Mouse (Mus musculus) MEL (cell line): ENCODE measurements around the gene Slc17a7. TPM values are rescaled to one million over a fixed set of nuclear protein-coding genes. Genes with fewer than 3 reads are reported as not detected.
A peak's percentile ranks its signal among the peaks of the same experiment; 100 is the strongest.

Experiments
- DNase-seq: peaks from one replicate; pipeline ENCODE4 v3.0.0; 2011; ENCODE audit warnings: low read depth, low spot score
- H3K27ac ChIP-seq: 2 replicates; pipeline ENCODE4 v1.5.1; 2012; ENCODE audit warnings: low read depth, mild to moderate bottlenecking, control low read depth, low read length, moderate library complexity; ENCODE audit not compliant: control insufficient read depth
- H3K27me3 ChIP-seq, 2 experiments: fragments of 150-350 bp in 1 of 2; sonication (generic) in 1 of 2; 2 replicates each; pipeline ENCODE4 v1.6.1; 2012; ENCODE audit warnings: low read length in 2 of 2, mild to moderate bottlenecking in 2 of 2, improper control_type of control experiment in 1 of 2, moderate library complexity in 1 of 2; ENCODE audit not compliant: insufficient read depth in 2 of 2, control insufficient read depth in 1 of 2
- H3K36me3 ChIP-seq, 2 experiments: 2 replicates each; pipeline ENCODE4 v1.6.1; 2012 to 2014; ENCODE audit warnings: low read length in 2 of 2, improper control_type of control experiment in 1 of 2, inconsistent platforms in 1 of 2, mild to moderate bottlenecking in 1 of 2; ENCODE audit not compliant: insufficient read depth in 2 of 2, control insufficient read depth in 1 of 2
- H3K4me1 ChIP-seq, 2 experiments: fragments of 150-350 bp in 1 of 2; sonication (generic) in 1 of 2; 2 replicates each; pipeline ENCODE4 v1.6.1; 2012; ENCODE audit warnings: low read length in 2 of 2, improper control_type of control experiment in 1 of 2, mild to moderate bottlenecking in 1 of 2; ENCODE audit not compliant: insufficient read depth in 2 of 2, control insufficient read depth in 1 of 2
- H3K4me3 ChIP-seq, 2 experiments: fragments of 150-350 bp in 1 of 2; sonication (generic) in 1 of 2; 2 replicates each; pipeline ENCODE4 v1.5.1; 2012; ENCODE audit warnings: low read depth in 2 of 2, low read length in 2 of 2, mild to moderate bottlenecking in 2 of 2, moderate library complexity in 2 of 2, control low read depth in 1 of 2, improper control_type of control experiment in 1 of 2; ENCODE audit not compliant: control insufficient read depth in 1 of 2, insufficient read depth in 1 of 2
- H3K79me2 ChIP-seq: 2 replicates; pipeline ENCODE4 v1.6.1; 2012; ENCODE audit warnings: mild to moderate bottlenecking, low read length, moderate library complexity; ENCODE audit not compliant: control insufficient read depth, poor library complexity, insufficient read depth
- H3K9ac ChIP-seq: 2 replicates; pipeline ENCODE4 v1.6.1; 2012; ENCODE audit warnings: low read depth, mild to moderate bottlenecking, control low read depth, low read length, moderate library complexity; ENCODE audit not compliant: control insufficient read depth, poor library complexity, severe bottlenecking
- H3K9me3 ChIP-seq: fragments of 150-350 bp; sonication (generic); replicated peaks from 2 replicates; pipeline ENCODE4 v1.6.1; 2012; ENCODE audit warnings: mild to moderate bottlenecking, low read length, improper control_type of control experiment, moderate library complexity; ENCODE audit not compliant: insufficient read depth
- CHD1 ChIP-seq: IDR thresholded peaks from 2 replicates; pipeline ENCODE4 v1.6.1; 2012; ENCODE audit warnings: low read depth, mild to moderate bottlenecking, inconsistent platforms, low read length, improper control_type of control experiment
- CHD2 ChIP-seq: IDR thresholded peaks from 2 replicates; pipeline ENCODE4 v1.6.1; 2011; ENCODE audit warnings: low read length, improper control_type of control experiment
- CTCF ChIP-seq, 3 experiments: IDR thresholded peaks in 2 of 3; conservative IDR thresholded peaks in 1 of 3; 2 replicates each; pipeline ENCODE4 v1.5.1; 2011 to 2012; ENCODE audit warnings: low read length in 3 of 3, low read depth in 2 of 3, mild to moderate bottlenecking in 2 of 3, improper control_type of control experiment in 1 of 3, inconsistent platforms in 1 of 3, mixed read lengths in 1 of 3, moderate library complexity in 1 of 3; ENCODE audit not compliant: control insufficient read depth in 1 of 3, insufficient read depth in 1 of 3, poor library complexity in 1 of 3, severe bottlenecking in 1 of 3
- E2F4 ChIP-seq: IDR thresholded peaks from 2 replicates; pipeline ENCODE4 v1.6.1; 2011; ENCODE audit warnings: low read depth, low read length, improper control_type of control experiment, borderline replicate concordance
- ELF1 ChIP-seq: IDR thresholded peaks from 2 replicates; pipeline ENCODE4 v1.6.1; 2014; ENCODE audit warnings: low read depth, mild to moderate bottlenecking, inconsistent platforms, low read length, improper control_type of control experiment, moderate library complexity
- GATA1 ChIP-seq: IDR thresholded peaks from 2 replicates; pipeline ENCODE4 v1.6.1; 2011; ENCODE audit warnings: low read depth, low read length, improper control_type of control experiment
- HCFC1 ChIP-seq: IDR thresholded peaks from 2 replicates; pipeline ENCODE4 v1.6.1; 2012; ENCODE audit warnings: low read depth, mild to moderate bottlenecking, inconsistent platforms, low read length, improper control_type of control experiment, moderate library complexity
- KAT2A ChIP-seq: conservative IDR thresholded peaks from 2 replicates; pipeline ENCODE4 v1.6.1; 2012; ENCODE audit warnings: low read depth, low read length, improper control_type of control experiment, inconsistent platforms
- MAX ChIP-seq: IDR thresholded peaks from 2 replicates; pipeline ENCODE4 v1.6.1; 2011; ENCODE audit warnings: low read length, improper control_type of control experiment
- MAZ ChIP-seq: IDR thresholded peaks from 2 replicates; pipeline ENCODE4 v1.6.1; 2012; ENCODE audit warnings: low read depth, mild to moderate bottlenecking, inconsistent platforms, low read length, improper control_type of control experiment
- MEF2A ChIP-seq: IDR thresholded peaks from 2 replicates; pipeline ENCODE4 v1.6.1; 2014; ENCODE audit warnings: low read depth, mild to moderate bottlenecking, inconsistent platforms, low read length, improper control_type of control experiment; ENCODE audit not compliant: poor library complexity, insufficient replicate concordance, severe bottlenecking; ENCODE audit errors: extremely low read depth
- MXI1 ChIP-seq: IDR thresholded peaks from 2 replicates; pipeline ENCODE4 v1.6.1; 2011; ENCODE audit warnings: mild to moderate bottlenecking, low read depth, low read length, improper control_type of control experiment
- MYB ChIP-seq: IDR thresholded peaks from 2 replicates; pipeline ENCODE4 v1.6.1; 2011; ENCODE audit warnings: mild to moderate bottlenecking, low read depth, low read length, improper control_type of control experiment
- MYC ChIP-seq: IDR thresholded peaks from 2 replicates; pipeline ENCODE4 v1.6.1; 2011; ENCODE audit warnings: low read depth, mild to moderate bottlenecking, low read length, improper control_type of control experiment, moderate library complexity
- NELFE ChIP-seq: IDR thresholded peaks from 2 replicates; pipeline ENCODE4 v1.6.1; 2011; ENCODE audit warnings: low read depth, low read length, improper control_type of control experiment
- NRF1 ChIP-seq: IDR thresholded peaks from 2 replicates; pipeline ENCODE4 v1.6.1; 2014; ENCODE audit warnings: low read depth, mild to moderate bottlenecking, inconsistent platforms, low read length, improper control_type of control experiment, moderate library complexity; ENCODE audit not compliant: poor library complexity, insufficient read depth, severe bottlenecking
- POLR2A ChIP-seq, 2 experiments: IDR thresholded peaks; 2 replicates each; pipeline ENCODE4 v1.6.1; 2011 to 2012; ENCODE audit warnings: low read length in 2 of 2, mild to moderate bottlenecking in 2 of 2, control low read depth in 1 of 2, improper control_type of control experiment in 1 of 2, low read depth in 1 of 2, moderate library complexity in 1 of 2; ENCODE audit not compliant: control insufficient read depth in 1 of 2, insufficient read depth in 1 of 2, poor library complexity in 1 of 2
- POLR2AphosphoS5 ChIP-seq: IDR thresholded peaks from 2 replicates; pipeline ENCODE4 v1.6.1; 2012; ENCODE audit warnings: low read depth, borderline replicate concordance, mild to moderate bottlenecking, inconsistent platforms, low read length, moderate library complexity, mixed read lengths
- RAD21 ChIP-seq: IDR thresholded peaks from 2 replicates; pipeline ENCODE4 v1.6.1; 2011; ENCODE audit warnings: mild to moderate bottlenecking, low read depth, low read length, improper control_type of control experiment
- RCOR1 ChIP-seq: IDR thresholded peaks from 2 replicates; pipeline ENCODE4 v1.6.1; 2012; ENCODE audit warnings: low read depth, mild to moderate bottlenecking, inconsistent platforms, low read length, improper control_type of control experiment
- SIN3A ChIP-seq: IDR thresholded peaks from 2 replicates; pipeline ENCODE4 v1.6.1; 2012; ENCODE audit warnings: low read length, improper control_type of control experiment, inconsistent platforms
- SMC3 ChIP-seq: IDR thresholded peaks from 2 replicates; pipeline ENCODE4 v1.6.1; 2011; ENCODE audit warnings: low read depth, low read length, improper control_type of control experiment
- TBP ChIP-seq: IDR thresholded peaks from 2 replicates; pipeline ENCODE4 v1.8.0; 2011; ENCODE audit warnings: low read depth, low read length, improper control_type of control experiment
- TCF12 ChIP-seq: IDR thresholded peaks from 2 replicates; pipeline ENCODE4 v1.6.1; 2014; ENCODE audit warnings: low read depth, mild to moderate bottlenecking, inconsistent platforms, low read length, improper control_type of control experiment, moderate library complexity
- UBTF ChIP-seq: IDR thresholded peaks from 2 replicates; pipeline ENCODE4 v1.6.1; 2012; ENCODE audit warnings: low read depth, mild to moderate bottlenecking, inconsistent platforms, low read length, improper control_type of control experiment, moderate library complexity, borderline replicate concordance; ENCODE audit not compliant: insufficient read depth
- USF1 ChIP-seq: IDR thresholded peaks from 2 replicates; pipeline ENCODE4 v1.6.1; 2014; ENCODE audit warnings: low read depth, mild to moderate bottlenecking, inconsistent platforms, low read length, improper control_type of control experiment, moderate library complexity
- USF2 ChIP-seq, 2 experiments: IDR thresholded peaks; 2 replicates each; pipeline ENCODE4 v1.6.1; 2011 to 2012; ENCODE audit warnings: improper control_type of control experiment in 2 of 2, low read length in 2 of 2, borderline replicate concordance in 1 of 2, inconsistent platforms in 1 of 2, low read depth in 1 of 2, mild to moderate bottlenecking in 1 of 2; ENCODE audit not compliant: insufficient read depth in 1 of 2
- ZC3H11A ChIP-seq: IDR thresholded peaks from 2 replicates; pipeline ENCODE4 v1.6.1; 2012; ENCODE audit warnings: low read depth, mild to moderate bottlenecking, inconsistent platforms, low read length, improper control_type of control experiment
- ZMIZ1 ChIP-seq: IDR thresholded peaks from 2 replicates; pipeline ENCODE4 v1.6.1; 2012; ENCODE audit warnings: low read depth, mild to moderate bottlenecking, inconsistent platforms, low read length, improper control_type of control experiment, moderate library complexity
- ZNF384 ChIP-seq: IDR thresholded peaks from 2 replicates; pipeline ENCODE4 v1.6.1; 2012; ENCODE audit warnings: low read depth, mild to moderate bottlenecking, inconsistent platforms, low read length, improper control_type of control experiment
- polyA plus RNA-seq, 2 experiments: library from polyadenylated mRNA; stranded (reverse) in 1 of 2; unstranded in 1 of 2; fragments of >175 nt in 1 of 2; fragments of >200 nt in 1 of 2; gene quantifications; 2 replicates each; pipeline versions ENCODE4 v1.2.1 to v1.2.4; 2012; ENCODE audit warnings: low replicate concordance in 2 of 2, low read depth in 1 of 2; ENCODE audit not compliant: insufficient read length in 2 of 2, insufficient read depth in 1 of 2, missing spikeins in 1 of 2
- total RNA-seq: library from RNA; depleted of rRNA; stranded (reverse); fragments of 300-350 nt; gene quantifications from 2 replicates; pipeline ENCODE4 v1.2.3, GENCODE M21; 2012

Gene Slc17a7
- total and polyA plus RNA-seq, 3 experiments: 0.23 to 1.0 TPM; not detected in 1

DNA sequence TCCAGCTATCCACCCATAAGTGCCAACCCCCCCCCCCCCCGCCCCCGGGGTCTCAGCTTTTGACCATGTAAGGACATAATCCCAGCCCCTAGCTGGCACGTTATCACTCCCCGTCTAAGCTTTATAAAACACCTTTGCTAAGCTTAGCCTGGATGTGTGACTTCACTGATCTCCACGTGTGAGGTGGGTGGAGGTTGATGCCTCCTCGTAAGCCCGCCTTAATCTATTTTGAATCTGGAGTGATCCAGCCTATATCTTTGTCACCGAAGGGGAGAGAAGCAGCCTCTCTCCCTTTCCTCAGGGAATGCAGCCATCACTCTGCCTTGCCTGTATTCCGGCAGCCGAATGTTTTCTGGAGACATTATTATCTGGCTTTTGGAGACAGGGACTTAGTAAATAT is 38.9 kb downstream of the Slc17a7 start:
- DNase-seq: no peak
- Histone ChIP-seq H3K4me1 (peaks cover 0 to 7% of the 10 kb centered on the region in 2 experiments; a peak in 1 of 4 replicates), H3K27ac (no peak overlapping the region), H3K79me2 (no peaks in the 10 kb centered on the region), H3K4me3 (no peak overlapping the region), H3K36me3 (peaks cover 0 to 5% of the 10 kb centered on the region in 2 experiments; a peak in 1 of 4 replicates), H3K27me3 (no peaks in the 10 kb centered on the region), H3K9me3 (no peaks in the 10 kb centered on the region), H3K9ac (no peak overlapping the region)
- TF ChIP-seq MXI1: no peak
- no peak for TF ChIP-seq ZMIZ1
- no peak for TF ChIP-seq USF1
- no peak for TF ChIP-seq MAX
- TF ChIP-seq SMC3: no peak
- no peak for TF ChIP-seq NELFE
- no peak for TF ChIP-seq MAZ
- no peak for TF ChIP-seq RCOR1
- TF ChIP-seq GATA1: no peak
- no peak for TF ChIP-seq TCF12
- TF ChIP-seq CHD2: no peak
- TF ChIP-seq KAT2A: no peak
- TF ChIP-seq MYC: no peak
- no peak for TF ChIP-seq RAD21
- no peak for TF ChIP-seq ZC3H11A
- TF ChIP-seq ZNF384: no peak
- TF ChIP-seq TBP: no peak
- TF ChIP-seq UBTF: no peak
- TF ChIP-seq CTCF (IDR thresholded peaks at IDR 0.05 in 2 of 3, conservative IDR thresholded peaks at IDR 0.05 in 1 of 3; ENCODE audit: control insufficient read depth in 1 of 3, insufficient read depth in 1 of 3, low read depth in 2 of 3, low read length in 3 of 3, poor library complexity in 1 of 3, severe bottlenecking in 1 of 3): no peak

- H3K9me3 ChIP-seq: no peaks in the 10 kb centered on the region
- peaks cover 0 to 7% of the 10 kb centered on the region in 2 experiments; a peak in 1 of 4 replicates for H3K4me1 ChIP-seq
- H3K79me2 ChIP-seq: no peaks in the 10 kb centered on the region
- no peaks in the 10 kb centered on the region for H3K27me3 ChIP-seq
- peak within 1 kb of the TSS; percentile 44 for H3K27ac ChIP-seq
- H3K9ac ChIP-seq: peak within 1 kb of the TSS; percentile 56
- H3K36me3 ChIP-seq: peaks cover 0 to 5% of the 10 kb centered on the region in 2 experiments; a peak in 1 of 4 replicates
- H3K4me3 ChIP-seq: peak within 1 kb of the TSS; percentile 65 to 66
- DNase-seq: peak; percentile 99
- peak; percentile 79 for TF ChIP-seq SIN3A
- peak; percentile 83; the same call in 1 of the 2 replicates for TF ChIP-seq E2F4
- TF ChIP-seq GATA1: peak; percentile 49; the same call in 1 of the 2 replicates
- TF ChIP-seq MEF2A: no peak
- peak in 1 of 2 experiments; percentile 58; a peak in 1 of 4 replicates for TF ChIP-seq POLR2A (IDR thresholded peaks at IDR 0.05; ENCODE audit: control insufficient read depth in 1 of 2, insufficient read depth in 1 of 2, low read depth in 1 of 2, low read length in 2 of 2, poor library complexity in 1 of 2)
- 0 out of 2 replicates have a peak, but pooled peaks have one; percentile 13 for TF ChIP-seq MYB
- no peak for TF ChIP-seq POLR2AphosphoS5
- TF ChIP-seq CHD2: no peak
- peak; percentile 94 for TF ChIP-seq MXI1
- peak; percentile 97; the same call in 1 of the 2 replicates for TF ChIP-seq NRF1
- TF ChIP-seq USF2 (IDR thresholded peaks at IDR 0.05; ENCODE audit: borderline replicate concordance in 1 of 2, insufficient read depth in 1 of 2, low read depth in 1 of 2, low read length in 2 of 2): no peak
- no peak for TF ChIP-seq CHD1
- TF ChIP-seq ZMIZ1: no peak; the same call in 1 of the 2 replicates
- peak; percentile 53; the same call in 1 of the 2 replicates for TF ChIP-seq ELF1
- peak; percentile 29; the same call in 1 of the 2 replicates for TF ChIP-seq HCFC1
Observed at GRCm38 (mm10) chr7:45204380-45205143, 40.8 kb downstream of the Slc17a7 start, which contains the start of gene Ccdc155. Gene Ccdc155, minus strand, starts transcription at chr7:45204892.
